Mouse (Mus musculus): Measurements from ENCODE around the gene Imp3. TPM values are rescaled to one million over a fixed set of nuclear protein-coding genes. Genes with fewer than 3 reads are reported as not detected.

The Imp3 gene
- polyA plus RNA-seq, 1 experiment from 2014 or later = 74.5 TPM

DNA sequence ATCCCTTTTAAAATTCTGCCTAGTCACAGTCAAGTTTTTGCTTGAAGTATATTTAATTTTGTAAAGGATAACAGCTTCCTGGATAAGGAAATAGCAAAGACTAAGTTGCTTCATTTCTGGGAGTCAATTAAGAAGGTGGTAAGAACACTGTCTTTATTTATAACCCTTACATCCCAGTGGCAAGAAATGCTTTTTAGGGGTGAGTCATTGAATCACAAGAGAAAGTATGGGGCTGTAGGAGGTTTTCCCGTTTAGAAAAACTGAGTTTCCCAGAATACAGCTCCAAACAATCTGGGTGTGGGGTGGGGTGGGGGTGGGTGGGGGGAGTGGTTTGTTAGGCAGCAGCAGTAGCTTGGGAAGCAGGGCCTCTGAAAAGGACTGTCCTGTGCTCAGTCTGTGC lies 44.2 kb downstream of the Imp3 start:
- no peak for ATAC-seq
- no peak overlapping the region for H3K4me2 ChIP-seq (replicated peaks)

More for the DNA sequence above, 44.2 kb downstream of the Imp3 start:
- H3K9me3 ChIP-seq = no peaks in the 10 kb centered on the region
- WGBS = 73% methylated on average over 1 of the region's 1 CpGs
- no peak overlapping the region for H3K27ac ChIP-seq
- no peaks in the 10 kb centered on the region for H3K4me1 ChIP-seq (replicated peaks)
- H3K4me3 ChIP-seq (replicated peaks) = no peak overlapping the region
- H3K27me3 ChIP-seq (replicated peaks) = no peaks in the 10 kb centered on the region
- H3K36me3 ChIP-seq = no peaks in the 10 kb centered on the region
- H3K9ac ChIP-seq = no peak overlapping the region

Other genes with a start within 250 kb of the Imp3 start
- 2.0 and 2.2 TPM in 2 replicates for gene Lingo1, start 141.0 kb upstream of the Imp3 start, polyA plus RNA-seq (2015; fragmentation: Nextera tagmentation; extraction: Ambion mirVana)
- 1.2 and 1.3 TPM in 2 replicates for gene Odf3l1, start 72.8 kb upstream of the Imp3 start, polyA plus RNA-seq (2015; fragmentation: Nextera tagmentation; extraction: Ambion mirVana)
- gene Cspg4, start 72.4 kb upstream of the Imp3 start, polyA plus RNA-seq (2015; fragmentation: Nextera tagmentation; extraction: Ambion mirVana) = 19.0 and 20.1 TPM in 2 replicates
- 6.2 and 6.3 TPM in 2 replicates for gene Snx33, start 9.1 kb upstream of the Imp3 start, polyA plus RNA-seq (2015; fragmentation: Nextera tagmentation; extraction: Ambion mirVana)
- gene Snupn, start 13.4 kb downstream of the Imp3 start, polyA plus RNA-seq (2015; fragmentation: Nextera tagmentation; extraction: Ambion mirVana) = 13.2 and 13.3 TPM in 2 replicates
- gene Ptpn9, start 57.4 kb downstream of the Imp3 start, polyA plus RNA-seq (2015; fragmentation: Nextera tagmentation; extraction: Ambion mirVana) = 13.2 and 13.4 TPM in 2 replicates
- 26.0 and 26.4 TPM in 2 replicates for gene Sin3a, start 134.6 kb downstream of the Imp3 start, polyA plus RNA-seq (2015; fragmentation: Nextera tagmentation; extraction: Ambion mirVana)
- 50.6 and 55.6 TPM in 2 replicates for gene Man2c1, start 193.2 kb downstream of the Imp3 start, polyA plus RNA-seq (2015; fragmentation: Nextera tagmentation; extraction: Ambion mirVana)
- 7.1 and 7.6 TPM in 2 replicates for gene Neil1, start 210.8 kb downstream of the Imp3 start, polyA plus RNA-seq (2015; fragmentation: Nextera tagmentation; extraction: Ambion mirVana)
- 83.8 and 104 TPM in 2 replicates for gene Commd4, start 220.9 kb downstream of the Imp3 start, polyA plus RNA-seq (2015; fragmentation: Nextera tagmentation; extraction: Ambion mirVana)

All from intestine, embryonic 15.5 days (tissue).